Mouse (Mus musculus): ENCODE measurements at regions not wholly inside any gene's neighbourhood (a gene's known extent, or its start where the extent isn't known, plus 50 kb on each side); places are given as distances from the start of the nearest gene placed in this dataset.

- DNase-seq = no peak
Measured at GRCm38 (mm10) chr7:70105024-70105423, 261.5 kb downstream of the Nr2f2 start.

GRCm38 (mm10) chr7:70104486-70104885 is 262.0 kb downstream of the Nr2f2 start:
- DNase-seq = no peak

- no peak for DNase-seq
Measured at GRCm38 (mm10) chr7:70103680-70104079, 262.9 kb downstream of the Nr2f2 start.

GRCm38 (mm10) chr7:70099001-70099400 is 267.5 kb downstream of the Nr2f2 start:
- no peak for DNase-seq

- no peak for DNase-seq
Measured at GRCm38 (mm10) chr7:70093916-70094784, 272.4 kb downstream of the Nr2f2 start.

GRCm38 (mm10) chr7:70092089-70092488 is 274.4 kb downstream of the Nr2f2 start:
- DNase-seq = no peak

GRCm38 (mm10) chr7:70089121-70089520 is 277.4 kb downstream of the Nr2f2 start:
- DNase-seq = no peak

GRCm38 (mm10) chr7:70069662-70070061 is 296.9 kb downstream of the Nr2f2 start:
- no peak for DNase-seq

GRCm38 (mm10) chr7:70067828-70068719 is 298.5 kb downstream of the Nr2f2 start:
- DNase-seq = peak; percentile 2

- peak; percentile 4 for DNase-seq
Measured at GRCm38 (mm10) chr7:70067071-70067470, 299.5 kb downstream of the Nr2f2 start.

- DNase-seq = no peak
Measured at GRCm38 (mm10) chr7:70066448-70066847, 300.1 kb downstream of the Nr2f2 start.

- DNase-seq = peak; percentile 6
Measured at GRCm38 (mm10) chr7:70065471-70066130, 300.9 kb downstream of the Nr2f2 start.

- no peak for DNase-seq
Measured at GRCm38 (mm10) chr7:70047415-70047753, 319.2 kb downstream of the Nr2f2 start.

- DNase-seq = no peak
Measured at GRCm38 (mm10) chr7:70046691-70047414, 319.7 kb downstream of the Nr2f2 start.

GRCm38 (mm10) chr7:70037011-70037410 is 329.5 kb downstream of the Nr2f2 start:
- DNase-seq = no peak

- DNase-seq = no peak
Measured at GRCm38 (mm10) chr7:70032857-70033256, 333.7 kb downstream of the Nr2f2 start.

GRCm38 (mm10) chr7:70029311-70029710 is 337.2 kb downstream of the Nr2f2 start:
- no peak for DNase-seq

GRCm38 (mm10) chr7:70025527-70025926 is 341.0 kb downstream of the Nr2f2 start:
- DNase-seq = no peak

GRCm38 (mm10) chr7:70016611-70017010 is 349.9 kb downstream of the Nr2f2 start:
- no peak for DNase-seq

- DNase-seq = no peak
Measured at GRCm38 (mm10) chr7:70003200-70003986, 363.1 kb downstream of the Nr2f2 start.

GRCm38 (mm10) chr7:69998756-69999155 is 367.8 kb downstream of the Nr2f2 start:
- no peak for DNase-seq

Measured in lung, postnatal 10 days (tissue).